Mouse (Mus musculus): ENCODE results near the gene 1810009A15Rik. TPM values are rescaled to one million over a fixed set of nuclear protein-coding genes. Genes with fewer than 3 reads are reported as not detected.

1810009A15Rik gene
- polyA plus RNA-seq, 1 experiment, result 11.5 TPM

- H3K4me3 ChIP-seq (ENCODE audit: extremely low read depth, insufficient read depth, insufficient read length), result no peak overlapping the region
- peaks cover 19% of the 10 kb centered on the region for H3K36me3 ChIP-seq (ENCODE audit: control insufficient read depth, insufficient read depth, low read length)
- no peak overlapping the region for H3K27ac ChIP-seq (ENCODE audit: insufficient read depth, low read length)
- peak; percentile 21; the same call in 1 of the 2 replicates for TF ChIP-seq CTCF (IDR thresholded peaks at IDR 0.05; ENCODE audit: extremely low read depth, insufficient read depth, insufficient read length, insufficient replicate concordance)
- TF ChIP-seq POLR2A (IDR thresholded peaks at IDR 0.05; ENCODE audit: low read depth, low read length), result no peak
- peaks cover 3% of the 10 kb centered on the region; the same call in 1 of the 2 replicates for H3K4me1 ChIP-seq (ENCODE audit: control insufficient read depth, insufficient read depth, insufficient read length)
- WGBS, result 74% methylated on average over 5 of the region's 5 CpGs
- H3K27me3 ChIP-seq (ENCODE audit: control insufficient read depth, insufficient read depth, low read length), result no peaks in the 10 kb centered on the region
- DNase-seq (ENCODE audit: low read depth in 1 of 2, low spot score in 2 of 2), result peak; percentile 60 to 67
These were observed 44.1 kb upstream of the 1810009A15Rik start for GRCm38 (mm10) chr19:8844371-8845129.

- no peak overlapping the region for H3K27ac ChIP-seq (ENCODE audit: insufficient read depth, low read length)
- H3K36me3 ChIP-seq (ENCODE audit: control insufficient read depth, insufficient read depth, low read length), result peaks cover 17% of the 10 kb centered on the region
- no peak overlapping the region for H3K4me3 ChIP-seq (ENCODE audit: extremely low read depth, insufficient read depth, insufficient read length)
- WGBS, result 93% methylated on average over 5 of the region's 5 CpGs
- no peak for DNase-seq (ENCODE audit: low read depth in 1 of 2, low spot score in 2 of 2)
- no peak for TF ChIP-seq POLR2A (IDR thresholded peaks at IDR 0.05; ENCODE audit: low read depth, low read length)
- no peak for TF ChIP-seq CTCF (IDR thresholded peaks at IDR 0.05; ENCODE audit: extremely low read depth, insufficient read depth, insufficient read length, insufficient replicate concordance)
- H3K27me3 ChIP-seq (ENCODE audit: control insufficient read depth, insufficient read depth, low read length), result no peaks in the 10 kb centered on the region
- H3K4me1 ChIP-seq (ENCODE audit: control insufficient read depth, insufficient read depth, insufficient read length), result no peaks in the 10 kb centered on the region
These were observed 40.3 kb upstream of the 1810009A15Rik start for GRCm38 (mm10) chr19:8848356-8848755.

- H3K27ac ChIP-seq (ENCODE audit: insufficient read depth, low read length), result no peak within 1 kb of the TSS
- H3K4me1 ChIP-seq (ENCODE audit: control insufficient read depth, insufficient read depth, insufficient read length), result no peaks in the 10 kb centered on the region
- no peak for DNase-seq (ENCODE audit: low read depth in 1 of 2, low spot score in 2 of 2)
- no peak for TF ChIP-seq POLR2A (IDR thresholded peaks at IDR 0.05; ENCODE audit: low read depth, low read length)
- no peak for TF ChIP-seq CTCF (IDR thresholded peaks at IDR 0.05; ENCODE audit: extremely low read depth, insufficient read depth, insufficient read length, insufficient replicate concordance)
- 65% methylated on average over 7 of the region's 7 CpGs for WGBS
- H3K27me3 ChIP-seq (ENCODE audit: control insufficient read depth, insufficient read depth, low read length), result no peaks in the 10 kb centered on the region
- H3K4me3 ChIP-seq (ENCODE audit: extremely low read depth, insufficient read depth, insufficient read length), result no peak within 1 kb of the TSS
- H3K36me3 ChIP-seq (ENCODE audit: control insufficient read depth, insufficient read depth, low read length), result peaks cover 17% of the 10 kb centered on the region
These were observed 38.2 kb upstream of the 1810009A15Rik start, which contains the start of gene Lrrn4cl for GRCm38 (mm10) chr19:8850402-8850901. Gene Lrrn4cl, plus strand, starts transcription at chr19:8850768.

- H3K27ac ChIP-seq (ENCODE audit: insufficient read depth, low read length), result no peak overlapping the region
- TF ChIP-seq POLR2A (IDR thresholded peaks at IDR 0.05; ENCODE audit: low read depth, low read length) (no peak), CTCF (IDR thresholded peaks at IDR 0.05; ENCODE audit: extremely low read depth, insufficient read depth, insufficient read length, insufficient replicate concordance) (no peak)
- peaks cover 11% of the 10 kb centered on the region for H3K36me3 ChIP-seq (ENCODE audit: control insufficient read depth, insufficient read depth, low read length)
- WGBS, result 76% methylated on average over 7 of the region's 7 CpGs
- H3K4me3 ChIP-seq (ENCODE audit: extremely low read depth, insufficient read depth, insufficient read length), result no peak overlapping the region
- H3K27me3 ChIP-seq (ENCODE audit: control insufficient read depth, insufficient read depth, low read length), result no peaks in the 10 kb centered on the region
- H3K4me1 ChIP-seq (ENCODE audit: control insufficient read depth, insufficient read depth, insufficient read length), result no peaks in the 10 kb centered on the region
- DNase-seq (ENCODE audit: low read depth in 1 of 2, low spot score in 2 of 2), result no peak
These were observed 37.0 kb upstream of the 1810009A15Rik start for GRCm38 (mm10) chr19:8851639-8852038.

GRCm38 (mm10) chr19:8852236-8852928 lies 36.3 kb upstream of the 1810009A15Rik start:
- H3K27ac ChIP-seq (ENCODE audit: insufficient read depth, low read length), result no peak overlapping the region
- no peaks in the 10 kb centered on the region for H3K4me1 ChIP-seq (ENCODE audit: control insufficient read depth, insufficient read depth, insufficient read length)
- DNase-seq (ENCODE audit: low read depth in 1 of 2, low spot score in 2 of 2), result no peak
- TF ChIP-seq CTCF (IDR thresholded peaks at IDR 0.05; ENCODE audit: extremely low read depth, insufficient read depth, insufficient read length, insufficient replicate concordance) (no peak), POLR2A (IDR thresholded peaks at IDR 0.05; ENCODE audit: low read depth, low read length) (no peak)
- H3K27me3 ChIP-seq (ENCODE audit: control insufficient read depth, insufficient read depth, low read length), result no peaks in the 10 kb centered on the region
- H3K4me3 ChIP-seq (ENCODE audit: extremely low read depth, insufficient read depth, insufficient read length), result no peak overlapping the region
- peaks cover 4% of the 10 kb centered on the region; the same call in 1 of the 2 replicates for H3K36me3 ChIP-seq (ENCODE audit: control insufficient read depth, insufficient read depth, low read length)
- 81% methylated on average over 10 of the region's 10 CpGs for WGBS

GRCm38 (mm10) chr19:8853117-8853516 lies 35.5 kb upstream of the 1810009A15Rik start:
- Histone ChIP-seq H3K27me3 (ENCODE audit: control insufficient read depth, insufficient read depth, low read length) (no peaks in the 10 kb centered on the region), H3K27ac (ENCODE audit: insufficient read depth, low read length) (no peak overlapping the region), H3K4me1 (ENCODE audit: control insufficient read depth, insufficient read depth, insufficient read length) (no peaks in the 10 kb centered on the region), H3K4me3 (ENCODE audit: extremely low read depth, insufficient read depth, insufficient read length) (no peak overlapping the region), H3K36me3 (ENCODE audit: control insufficient read depth, insufficient read depth, low read length) (peaks cover 1% of the 10 kb centered on the region; the same call in 1 of the 2 replicates)
- WGBS, result 87% methylated on average over 3 of the region's 3 CpGs
- DNase-seq (ENCODE audit: low read depth in 1 of 2, low spot score in 2 of 2), result no peak
- TF ChIP-seq CTCF (IDR thresholded peaks at IDR 0.05; ENCODE audit: extremely low read depth, insufficient read depth, insufficient read length, insufficient replicate concordance), result no peak
- TF ChIP-seq POLR2A (IDR thresholded peaks at IDR 0.05; ENCODE audit: low read depth, low read length), result no peak
